Mouse (Mus musculus) spleen, adult 2 months (tissue): ENCODE results near the gene Ptprn2.

Experiments used
- CTCF ChIP-seq: fragments of 200-500 bp; IDR thresholded peaks from 2 replicates; pipeline ENCODE4 v1.5.1; 2011; ENCODE audit warnings: mild to moderate bottlenecking, inconsistent platforms; ENCODE audit not compliant: insufficient read depth, insufficient read length, insufficient replicate concordance; ENCODE audit errors: extremely low read depth
- POLR2A ChIP-seq: fragments of 200-500 bp; IDR thresholded peaks from 2 replicates; pipeline ENCODE4 v1.6.1; 2011; ENCODE audit warnings: low read depth, low read length, inconsistent platforms

DNA sequence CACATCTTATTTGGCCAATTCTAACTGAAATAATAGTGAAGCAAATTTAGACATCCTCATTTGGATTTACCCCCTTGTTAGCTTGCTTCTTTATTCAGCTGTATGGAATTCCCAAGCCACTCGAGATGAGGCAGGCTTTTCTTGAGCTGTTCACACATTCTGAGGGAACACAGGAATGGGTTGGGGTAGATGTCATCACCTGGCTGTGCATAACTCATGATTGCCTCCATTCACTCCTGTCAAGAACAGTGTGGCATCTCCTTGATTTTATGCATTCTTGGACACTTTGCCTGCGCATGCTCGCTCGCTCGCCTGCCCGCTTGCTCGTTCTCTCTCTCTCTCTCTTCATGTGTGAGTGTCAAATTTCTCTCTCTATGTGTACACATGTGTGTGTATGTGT, 573.5 kb downstream of the Ptprn2 start:
- no peak for TF ChIP-seq POLR2A
- TF ChIP-seq CTCF = no peak
